Mouse (Mus musculus) hindbrain, embryonic 11.5 days (tissue): ENCODE data around the gene Gm6096. TPM values are rescaled to one million over a fixed set of nuclear protein-coding genes. Genes with fewer than 3 reads are reported as not detected.

Experiments
- ATAC-seq: fragments of 200-750 bp; cut with Nextera tagmentation; 2 replicates; pipeline ENCODE4 v1.8.0; 2017; ENCODE audit warnings: mild to moderate bottlenecking, moderate TSS enrichment, moderate library complexity; ENCODE audit not compliant: low FRiP score
- DNase-seq: peaks from one replicate; pipeline ENCODE4 v3.0.0-alpha.2; 2015; ENCODE audit warnings: low spot score
- H3K27ac ChIP-seq: fragments of 300-500 bp; sonication (generic); 2 replicates; pipeline ENCODE4 v1.5.1; 2014; ENCODE audit warnings: mild to moderate bottlenecking, low read depth, low read length
- H3K27me3 ChIP-seq: fragments of 300-500 bp; sonication (generic); 2 replicates; pipeline ENCODE4 v1.6.1; 2014; ENCODE audit warnings: mild to moderate bottlenecking, low read length, moderate library complexity, mixed read lengths; ENCODE audit not compliant: control insufficient read depth, insufficient read depth
- H3K36me3 ChIP-seq: fragments of 300-500 bp; sonication (generic); 2 replicates; pipeline ENCODE4 v1.6.1; 2014; ENCODE audit warnings: mild to moderate bottlenecking, low read length, moderate library complexity, mixed read lengths; ENCODE audit not compliant: control insufficient read depth, insufficient read depth
- H3K4me1 ChIP-seq: fragments of 300-500 bp; sonication (generic); replicated peaks from 2 replicates; pipeline ENCODE4 v1.6.1; 2014; ENCODE audit warnings: low read length, mixed read lengths; ENCODE audit not compliant: control insufficient read depth, insufficient read depth
- H3K4me2 ChIP-seq: fragments of 300-500 bp; sonication (generic); replicated peaks from 2 replicates; pipeline ENCODE4 v1.6.1; 2014; ENCODE audit warnings: mild to moderate bottlenecking, low read depth, low read length
- H3K4me3 ChIP-seq: fragments of 300-500 bp; sonication (generic); 2 replicates; pipeline ENCODE4 v1.5.1; 2014; ENCODE audit warnings: low read depth, low read length
- H3K9ac ChIP-seq: fragments of 300-500 bp; sonication (generic); 2 replicates; pipeline ENCODE4 v1.6.1; 2014; ENCODE audit warnings: low read depth, low read length
- H3K9me3 ChIP-seq: fragments of 300-500 bp; sonication (generic); 2 replicates; pipeline ENCODE4 v1.6.1; 2016; ENCODE audit warnings: low read length; ENCODE audit not compliant: control insufficient read depth
- WGBS: fragments of 180-500 bp; shearing (Covaris S2); extraction: QIAGEN DNeasy Blood & Tissue Kit; methylation state at CpG from one replicate; pipeline ENCODE4 v1.1.7; 2014; 5-methylcytosine and 5-hydroxymethylcytosine counted together
- polyA plus RNA-seq: library from polyadenylated mRNA; unstranded; fragments of >200 nt; fragmentation: Nextera tagmentation; extraction: Ambion mirVana; gene quantifications from 2 replicates; pipeline ENCODE4 v1.2.1, GENCODE M21; 2014

Gene Gm6096
- polyA plus RNA-seq, 1 experiment from 2014 or later: 1.1 TPM

DNA sequence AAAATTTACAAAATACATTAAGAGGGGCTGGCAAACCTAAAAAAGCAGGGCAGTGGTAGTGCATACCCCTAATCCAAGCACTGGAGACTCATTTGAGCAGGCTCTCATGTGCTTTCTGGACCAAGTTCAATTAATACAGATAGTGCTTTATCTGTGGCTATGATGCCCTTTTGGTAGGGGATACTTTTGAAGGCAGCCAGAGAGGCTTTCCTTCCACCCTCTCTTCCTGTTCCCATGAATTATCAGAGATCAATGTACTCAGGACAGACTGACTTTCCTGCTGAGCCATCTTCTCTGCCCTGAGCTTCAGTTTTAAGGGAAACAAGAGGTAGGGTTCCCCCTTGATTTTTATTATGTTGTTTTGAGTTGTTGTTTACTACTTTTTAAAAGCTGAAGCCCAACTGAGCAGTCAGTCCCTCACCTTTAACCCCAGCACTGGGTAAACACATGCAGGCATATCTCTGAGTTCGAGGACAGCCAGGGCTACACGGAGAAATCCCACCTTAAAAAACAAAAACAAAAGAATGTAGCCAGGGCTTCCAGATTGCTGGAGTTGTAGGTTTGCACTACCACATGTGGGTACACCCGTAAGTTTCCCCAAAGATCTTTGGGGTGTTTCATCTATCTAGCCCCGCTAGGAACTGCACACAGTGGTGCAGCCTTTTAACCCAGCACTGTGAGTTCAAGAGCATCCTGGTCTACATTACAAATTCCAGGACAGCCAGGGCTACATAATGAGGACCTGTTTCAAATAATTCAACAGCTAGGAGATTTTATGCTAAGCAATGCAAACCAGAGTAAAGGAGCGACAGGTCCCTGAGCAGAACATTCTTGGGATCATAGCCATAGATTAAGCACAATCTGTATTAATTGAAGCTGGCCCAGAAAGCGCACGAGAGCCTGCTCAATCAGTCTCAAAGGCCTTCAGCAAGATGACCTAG lies 17.8 kb upstream of the Gm6096 start:
- no peaks in the 10 kb centered on the region for H3K9me3 ChIP-seq
- peak overlapping the region; percentile 42 for H3K4me3 ChIP-seq
- peak overlapping the region; percentile 80 for H3K27ac ChIP-seq
- no peaks in the 10 kb centered on the region for H3K27me3 ChIP-seq
- H3K4me1 ChIP-seq: 0 out of 2 replicates have a peak, but pooled peaks cover 2% of the 10 kb centered on the region
- 51% methylated on average over 7 of the region's 7 CpGs for WGBS
- H3K36me3 ChIP-seq: peaks cover 1% of the 10 kb centered on the region; the same call in 1 of the 2 replicates
- no peak for DNase-seq
- H3K9ac ChIP-seq: peak overlapping the region; percentile 28; the same call in 1 of the 2 replicates
- H3K4me2 ChIP-seq: peak overlapping the region; percentile 58
- ATAC-seq: no peak; the same call in 1 of the 2 replicates

DNA sequence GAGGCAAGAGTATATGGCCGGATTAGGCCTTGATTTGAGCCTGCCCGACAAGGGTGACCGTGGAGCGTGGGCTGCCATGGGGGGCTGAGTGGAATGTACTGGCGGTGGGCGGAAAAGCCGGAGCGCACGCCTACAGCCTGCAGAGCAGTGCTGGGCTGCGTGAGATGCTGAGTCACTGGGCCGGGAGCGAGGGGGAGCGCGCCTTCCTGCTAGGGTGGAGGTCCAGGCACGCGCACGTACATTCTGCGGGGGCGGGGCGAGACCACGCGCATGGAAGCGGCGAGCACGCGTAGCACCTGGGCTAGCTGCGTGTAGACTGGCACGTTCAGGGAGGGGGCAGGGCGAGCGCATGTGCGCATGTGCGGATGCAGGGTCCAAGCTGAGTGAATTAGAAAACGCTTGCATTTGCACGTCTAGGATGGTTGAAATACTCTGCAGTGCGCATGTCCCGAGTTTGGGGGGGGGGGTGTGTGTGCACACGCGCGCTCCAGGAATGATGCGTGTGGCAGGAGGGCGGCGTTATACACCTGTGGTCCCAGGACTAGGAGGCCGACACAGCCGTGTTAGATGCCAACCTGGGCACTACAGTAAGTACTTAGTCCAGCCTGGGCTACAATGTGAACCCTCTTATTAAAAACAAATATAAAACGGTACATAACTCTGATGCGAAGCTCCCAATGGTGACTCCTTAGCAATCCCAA lies 16.8 kb upstream of the Gm6096 start:
- H3K9me3 ChIP-seq: no peaks in the 10 kb centered on the region
- peak; percentile 99 for DNase-seq
- peak overlapping the region; percentile 80 for H3K27ac ChIP-seq
- no peaks in the 10 kb centered on the region for H3K27me3 ChIP-seq
- peak overlapping the region; percentile 58 for H3K4me2 ChIP-seq
- peak overlapping the region; percentile 64 for H3K9ac ChIP-seq
- peaks cover 6% of the 10 kb centered on the region; the same call in 1 of the 2 replicates for H3K36me3 ChIP-seq
- ATAC-seq: peak; percentile 96
- H3K4me1 ChIP-seq: 0 out of 2 replicates have a peak, but pooled peaks cover 1% of the 10 kb centered on the region
- WGBS: under 1% methylated on average over 46 of the region's 46 CpGs
- H3K4me3 ChIP-seq: peak overlapping the region; percentile 42

DNA sequence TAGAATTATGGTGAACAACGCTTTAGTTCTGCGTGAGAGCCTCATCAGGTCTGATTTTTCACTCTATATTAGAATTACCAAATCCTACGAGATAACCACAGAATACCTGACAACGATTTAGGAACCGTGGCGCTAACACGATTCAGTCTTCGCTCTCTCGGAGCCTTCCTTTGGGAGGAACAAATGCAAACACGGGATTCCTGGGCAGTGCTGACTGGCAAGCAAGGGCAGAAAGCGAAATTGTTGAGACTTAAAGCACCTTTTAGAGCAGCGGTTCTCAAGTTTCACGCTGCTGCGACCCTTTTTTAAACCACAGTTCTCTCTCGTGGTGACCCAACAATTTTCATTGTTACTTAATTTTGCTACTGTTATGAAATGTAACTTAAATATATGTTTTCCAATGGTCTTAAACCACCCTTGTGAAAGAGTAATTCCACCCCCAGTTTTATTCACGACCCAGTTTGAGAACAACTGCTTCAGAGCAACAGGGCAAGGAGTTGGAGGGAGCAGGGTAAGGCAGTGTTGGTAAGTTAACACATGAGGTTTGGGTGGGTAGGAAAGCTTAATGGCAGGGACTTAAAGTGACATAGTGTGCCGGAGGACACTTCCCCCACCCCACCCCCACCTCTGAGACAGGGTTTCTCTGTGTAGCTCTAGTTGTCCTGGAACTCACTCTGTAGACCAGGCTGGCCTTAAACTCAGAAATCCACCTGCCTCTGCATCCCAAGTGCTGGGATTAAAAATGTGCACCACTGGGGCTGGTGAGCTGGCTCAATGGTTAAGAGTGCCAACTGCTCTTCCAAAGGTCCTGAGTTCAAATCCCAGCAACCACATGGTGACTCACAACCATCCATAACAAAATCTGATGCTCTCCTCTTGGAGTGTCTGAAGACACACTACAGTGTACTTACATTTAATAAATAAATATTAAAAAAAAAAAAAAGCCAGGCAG lies 16.0 kb upstream of the Gm6096 start:
- Histone ChIP-seq H3K27me3 (no peaks in the 10 kb centered on the region), H3K9ac (peak overlapping the region; percentile 64), H3K9me3 (no peaks in the 10 kb centered on the region), H3K36me3 (peaks cover 6% of the 10 kb centered on the region; the same call in 1 of the 2 replicates), H3K27ac (peak overlapping the region; percentile 58), H3K4me2 (peak overlapping the region; percentile 58), H3K4me1 (no peaks in the 10 kb centered on the region), H3K4me3 (peak overlapping the region; percentile 42)
- WGBS: 3% methylated on average over 17 of the region's 17 CpGs
- ATAC-seq: 0 out of 2 replicates have a peak, but pooled peaks have one; percentile 0
- peak; percentile 16 for DNase-seq

DNA sequence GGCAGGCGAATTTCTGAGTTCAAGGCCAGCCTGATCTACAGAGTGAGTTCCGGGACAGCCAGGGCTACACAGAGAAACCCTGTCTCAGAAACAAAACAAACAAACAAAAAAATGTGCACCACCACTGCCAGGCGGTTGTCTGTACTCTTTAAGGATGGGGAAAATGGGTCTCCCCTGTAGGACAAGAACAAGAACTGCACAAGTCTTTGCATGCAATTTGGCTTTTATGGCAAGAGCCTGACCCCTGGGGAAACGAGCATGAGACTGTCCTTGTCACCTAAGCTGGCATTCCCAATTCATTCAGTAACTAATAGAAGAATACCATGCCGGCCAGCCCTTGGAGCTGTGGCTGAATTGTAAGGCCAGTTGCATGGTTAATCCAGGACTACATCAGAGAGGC lies 15.2 kb upstream of the Gm6096 start:
- ATAC-seq (no peak), DNase-seq (no peak)
- H3K4me2 ChIP-seq: no peak overlapping the region
- no peak overlapping the region for H3K27ac ChIP-seq
- WGBS: 85% methylated on average over 5 of the region's 5 CpGs
- H3K9ac ChIP-seq: no peak overlapping the region
- H3K4me3 ChIP-seq: no peak overlapping the region
- H3K27me3 ChIP-seq: no peaks in the 10 kb centered on the region
- peaks cover 6% of the 10 kb centered on the region; the same call in 1 of the 2 replicates for H3K36me3 ChIP-seq
- H3K9me3 ChIP-seq: no peaks in the 10 kb centered on the region
- no peaks in the 10 kb centered on the region for H3K4me1 ChIP-seq

DNA sequence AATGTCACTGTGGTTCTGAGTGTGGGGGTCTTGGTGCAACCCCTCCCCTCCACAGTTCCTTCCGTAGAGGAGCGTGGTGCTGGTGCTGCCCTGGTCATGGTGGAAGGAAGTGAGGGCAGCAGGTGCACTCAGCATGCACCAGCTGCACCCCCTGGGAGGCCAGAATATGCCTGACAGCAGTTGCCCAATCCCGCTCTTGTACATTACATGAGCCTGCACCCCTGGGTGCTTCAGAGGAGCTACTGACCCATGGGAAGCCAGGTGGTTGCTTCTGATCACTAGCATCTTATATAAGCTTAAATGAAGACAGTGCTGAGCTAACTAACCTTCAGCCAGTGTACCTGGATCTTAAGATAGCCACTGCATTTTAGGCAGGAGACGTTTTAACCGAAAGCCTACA lies 12.8 kb upstream of the Gm6096 start:
- H3K27ac ChIP-seq: no peak overlapping the region
- 93% methylated on average over 5 of the region's 5 CpGs for WGBS
- no peak overlapping the region for H3K4me3 ChIP-seq
- no peak overlapping the region for H3K4me2 ChIP-seq
- DNase-seq (no peak), ATAC-seq (no peak)
- no peaks in the 10 kb centered on the region for H3K27me3 ChIP-seq
- no peaks in the 10 kb centered on the region for H3K4me1 ChIP-seq
- no peaks in the 10 kb centered on the region for H3K9me3 ChIP-seq
- peaks cover 6% of the 10 kb centered on the region; the same call in 1 of the 2 replicates for H3K36me3 ChIP-seq
- no peak overlapping the region for H3K9ac ChIP-seq

DNA sequence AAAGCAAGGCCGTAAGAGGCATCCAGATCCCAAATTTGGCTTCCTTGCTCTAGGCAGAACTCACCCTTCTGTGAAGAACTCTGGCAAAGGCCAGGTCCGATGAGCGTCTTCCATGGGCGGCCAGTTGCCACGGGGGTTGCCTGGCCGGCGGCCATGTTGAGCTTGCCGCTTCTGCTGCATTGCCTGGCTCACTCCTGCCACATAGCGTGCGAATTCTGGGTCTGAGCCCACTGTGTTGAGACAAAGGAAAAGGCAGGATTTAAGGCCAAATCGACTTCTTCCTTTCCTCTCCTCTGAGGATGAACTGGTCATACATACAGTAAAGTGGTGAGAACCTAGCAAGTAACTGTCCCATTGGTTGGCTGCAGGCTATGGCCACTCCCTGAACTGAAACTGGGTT lies 8.7 kb upstream of the Gm6096 start:
- DNase-seq (no peak), ATAC-seq (no peak)
- no peaks in the 10 kb centered on the region for H3K27me3 ChIP-seq
- H3K36me3 ChIP-seq: peaks cover 12% of the 10 kb centered on the region; the same call in 1 of the 2 replicates
- no peaks in the 10 kb centered on the region for H3K9me3 ChIP-seq
- no peak overlapping the region for H3K4me2 ChIP-seq
- no peak overlapping the region for H3K4me3 ChIP-seq
- WGBS: 95% methylated on average over 11 of the region's 11 CpGs
- no peaks in the 10 kb centered on the region for H3K4me1 ChIP-seq
- no peak overlapping the region for H3K9ac ChIP-seq
- H3K27ac ChIP-seq: no peak overlapping the region

DNA sequence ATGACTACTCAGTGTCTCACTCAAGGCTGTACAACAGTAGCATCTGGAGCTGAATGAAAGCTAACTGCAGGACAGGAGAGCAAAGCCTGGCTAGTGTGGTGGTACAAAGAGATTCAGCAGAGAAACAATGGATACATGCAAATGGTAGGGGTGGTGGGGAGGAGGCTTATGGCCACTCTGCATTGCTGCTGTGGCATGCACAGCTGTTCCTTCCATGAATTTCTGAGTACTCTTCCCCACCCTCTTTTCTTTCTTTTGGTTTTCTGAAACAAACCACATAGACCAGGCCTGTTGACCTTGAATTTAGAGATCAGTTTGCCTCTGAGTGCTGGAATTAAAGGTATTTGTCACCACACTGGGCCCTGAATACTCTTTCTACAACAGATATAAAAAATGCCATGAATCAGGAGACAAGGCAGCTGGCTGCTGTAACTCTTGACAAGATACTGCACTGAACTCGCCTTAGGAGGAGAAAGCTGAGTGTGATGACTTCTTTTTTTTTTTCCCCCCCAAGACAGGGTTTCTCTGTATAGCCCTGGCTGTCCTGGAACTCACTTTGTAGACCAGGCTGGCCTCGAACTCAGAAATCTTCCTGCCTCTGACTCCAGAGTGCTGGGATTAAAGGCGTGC lies 3.9 kb upstream of the Gm6096 start:
- Histone ChIP-seq H3K27me3 (no peaks in the 10 kb centered on the region), H3K9ac (no peak overlapping the region), H3K4me3 (no peak overlapping the region), H3K27ac (no peak overlapping the region), H3K9me3 (no peaks in the 10 kb centered on the region), H3K4me1 (no peaks in the 10 kb centered on the region), H3K4me2 (no peak overlapping the region), H3K36me3 (peaks cover 7% of the 10 kb centered on the region; the same call in 1 of the 2 replicates)
- DNase-seq: no peak
- 90% methylated on average over 3 of the region's 3 CpGs for WGBS
- no peak for ATAC-seq
